Mouse (Mus musculus) CH12.LX (cell line): ENCODE measurements around the gene Casq2. TPM values are rescaled to one million over a fixed set of nuclear protein-coding genes. Genes with fewer than 3 reads are reported as not detected.

Experiments
- DNase-seq: peaks from one replicate; pipeline ENCODE4 v3.0.0-alpha.2; 2013; ENCODE audit errors: extremely low read depth
- H3K27ac ChIP-seq: 2 replicates; pipeline ENCODE4 v1.5.1; 2012; ENCODE audit warnings: low read depth, mild to moderate bottlenecking, control low read depth, moderate library complexity; ENCODE audit not compliant: insufficient read depth
- H3K27me3 ChIP-seq: replicated peaks from 2 replicates; pipeline ENCODE3; 2012; ENCODE audit warnings: inconsistent platforms
- H3K36me3 ChIP-seq, 2 experiments: replicated peaks in 1 of 2; 2 replicates each; pipeline versions ENCODE3 to v1.6.1; 2012; ENCODE audit warnings: inconsistent platforms in 1 of 2, low read length in 1 of 2, mild to moderate bottlenecking in 1 of 2, mixed read lengths in 1 of 2, moderate library complexity in 1 of 2; ENCODE audit not compliant: control insufficient read depth in 1 of 2, insufficient read depth in 1 of 2
- H3K4me1 ChIP-seq, 2 experiments: 2 replicates each; pipeline ENCODE4 v1.6.1; 2012; ENCODE audit warnings: inconsistent platforms in 1 of 2, moderate library complexity in 1 of 2; ENCODE audit not compliant: insufficient read depth in 2 of 2, control insufficient read depth in 1 of 2
- H3K4me2 ChIP-seq: 2 replicates; pipeline ENCODE4 v1.6.1; 2012; ENCODE audit warnings: low read depth, mild to moderate bottlenecking, control low read depth; ENCODE audit not compliant: poor library complexity, insufficient read depth, severe bottlenecking
- H3K4me3 ChIP-seq, 3 experiments: fragments of 150-350 bp in 1 of 3; sonication (generic) in 1 of 3; replicated peaks in 1 of 3; 2 replicates each; pipeline versions ENCODE3 to v1.5.1; 2011 to 2012; ENCODE audit warnings: low read depth in 2 of 3, low read length in 2 of 3, mild to moderate bottlenecking in 2 of 3, moderate library complexity in 2 of 3, control low read depth in 1 of 3, improper control_type of control experiment in 1 of 3, inconsistent platforms in 1 of 3, mixed read lengths in 1 of 3; ENCODE audit not compliant: poor library complexity in 1 of 3
- H3K79me2 ChIP-seq: replicated peaks from 2 replicates; pipeline ENCODE4 v1.6.1; 2012; ENCODE audit warnings: mild to moderate bottlenecking, moderate library complexity; ENCODE audit not compliant: control insufficient read depth, poor library complexity, insufficient read depth, severe bottlenecking; ENCODE audit errors: extremely low read depth
- H3K9ac ChIP-seq: 2 replicates; pipeline ENCODE4 v1.6.1; 2012; ENCODE audit warnings: low read depth, mild to moderate bottlenecking, control low read depth, moderate library complexity; ENCODE audit not compliant: insufficient read depth
- H3K9me3 ChIP-seq: replicated peaks from 2 replicates; pipeline ENCODE3; 2012; ENCODE audit warnings: low read length, inconsistent platforms, mixed read lengths
- BHLHE40 ChIP-seq: IDR thresholded peaks from 2 replicates; pipeline ENCODE4 v1.6.1; 2011; ENCODE audit warnings: mild to moderate bottlenecking, low read depth, low read length, improper control_type of control experiment
- CHD2 ChIP-seq: IDR thresholded peaks from 2 replicates; pipeline ENCODE4 v1.6.1; 2011; ENCODE audit warnings: low read length, improper control_type of control experiment
- E2F4 ChIP-seq: IDR thresholded peaks from 2 replicates; pipeline ENCODE4 v1.6.1; 2011; ENCODE audit warnings: low read depth, low read length, improper control_type of control experiment; ENCODE audit not compliant: insufficient replicate concordance
- ELF1 ChIP-seq: IDR thresholded peaks from 2 replicates; pipeline ENCODE4 v1.6.1; 2014; ENCODE audit warnings: low read depth, mild to moderate bottlenecking, inconsistent platforms, low read length, improper control_type of control experiment
- EP300 ChIP-seq: IDR thresholded peaks from 2 replicates; pipeline ENCODE4 v1.6.1; 2011; ENCODE audit warnings: low read length, improper control_type of control experiment
- JUN ChIP-seq: IDR thresholded peaks from 2 replicates; pipeline ENCODE4 v1.6.1; 2011; ENCODE audit warnings: low read depth, mild to moderate bottlenecking, low read length, improper control_type of control experiment, moderate library complexity; ENCODE audit not compliant: insufficient read depth
- JUND ChIP-seq: conservative IDR thresholded peaks from 2 replicates; pipeline ENCODE4 v1.6.1; 2011; ENCODE audit warnings: low read depth, low read length, improper control_type of control experiment
- KAT2A ChIP-seq: IDR thresholded peaks from 2 replicates; pipeline ENCODE4 v1.6.1; 2012; ENCODE audit warnings: low read length, improper control_type of control experiment, inconsistent platforms; ENCODE audit not compliant: insufficient replicate concordance
- MAX ChIP-seq: IDR thresholded peaks from 2 replicates; pipeline ENCODE4 v1.6.1; 2011; ENCODE audit warnings: low read length, improper control_type of control experiment
- MEF2A ChIP-seq: IDR thresholded peaks from 2 replicates; pipeline ENCODE4 v1.6.1; 2014; ENCODE audit warnings: low read depth, mild to moderate bottlenecking, inconsistent platforms, low read length, improper control_type of control experiment, borderline replicate concordance
- MXI1 ChIP-seq: IDR thresholded peaks from 2 replicates; pipeline ENCODE4 v1.6.1; 2011; ENCODE audit warnings: mild to moderate bottlenecking, low read depth, low read length, improper control_type of control experiment
- NELFE ChIP-seq: IDR thresholded peaks from 2 replicates; pipeline ENCODE4 v1.6.1; 2011; ENCODE audit warnings: low read depth, low read length, improper control_type of control experiment
- NRF1 ChIP-seq: IDR thresholded peaks from 2 replicates; pipeline ENCODE4 v1.6.1; 2014; ENCODE audit warnings: low read depth, mild to moderate bottlenecking, inconsistent platforms, low read length, improper control_type of control experiment, moderate library complexity
- POLR2AphosphoS2 ChIP-seq: IDR thresholded peaks from 2 replicates; pipeline ENCODE4 v1.6.1; 2011; ENCODE audit warnings: low read depth, low read length, improper control_type of control experiment
- RCOR1 ChIP-seq: conservative IDR thresholded peaks from 2 replicates; pipeline ENCODE4 v1.6.1; 2012; ENCODE audit warnings: low read depth, mild to moderate bottlenecking, inconsistent platforms, low read length, improper control_type of control experiment
- TBP ChIP-seq: conservative IDR thresholded peaks from 2 replicates; pipeline ENCODE4 v1.6.1; 2011; ENCODE audit warnings: low read depth, low read length, improper control_type of control experiment
- TCF12 ChIP-seq: IDR thresholded peaks from 2 replicates; pipeline ENCODE4 v1.6.1; 2014; ENCODE audit warnings: low read depth, mild to moderate bottlenecking, inconsistent platforms, low read length, improper control_type of control experiment
- USF1 ChIP-seq: IDR thresholded peaks from 2 replicates; pipeline ENCODE4 v1.6.1; 2014; ENCODE audit warnings: low read depth, mild to moderate bottlenecking, inconsistent platforms, low read length, improper control_type of control experiment
- ZC3H11A ChIP-seq: IDR thresholded peaks from 2 replicates; pipeline ENCODE4 v1.6.1; 2012; ENCODE audit warnings: low read depth, mild to moderate bottlenecking, inconsistent platforms, low read length, improper control_type of control experiment
- ZNF384 ChIP-seq: IDR thresholded peaks from 2 replicates; pipeline ENCODE4 v1.6.1; 2012; ENCODE audit warnings: low read depth, low read length, improper control_type of control experiment, inconsistent platforms
- dilution Hi-C: fragments of 300-500 bp; cut with MboI; formaldehyde crosslinking; loops from 2 replicates; pipeline ENCODE4 v1.14.3; 2020; ENCODE audit warnings: low sequenced_read_pairs; ENCODE audit not compliant: extremely low pct_unique_long_range_greater_than_20kb, extremely low pct_ligation_motif_present
- in situ Hi-C: fragments of 300-500 bp; cut with MboI; formaldehyde crosslinking; loops from 3 replicates; pipeline ENCODE4 v1.14.3; 2019; ENCODE audit warnings: low sequenced_read_pairs, low pct_ligation_motif_present, low pct_unique_long_range_greater_than_20kb, mixed read lengths
- polyA plus RNA-seq: library from polyadenylated mRNA; unstranded; fragments of >175 nt; gene quantifications from 2 replicates; pipeline ENCODE4 v1.2.1, GENCODE M21; 2012; ENCODE audit warnings: low read depth; ENCODE audit not compliant: insufficient read length
- total RNA-seq, 2 experiments: library from RNA; depleted of rRNA; stranded (reverse); fragments of 300-350 nt in 1 of 2; fragments of >200 nt in 1 of 2; gene quantifications; 2 replicates each; pipeline ENCODE4 v1.2.3; 2012 to 2014

The Casq2 gene
- total and polyA plus RNA-seq, 3 experiments: not detected

- no peaks in the 10 kb centered on the region for H3K79me2 ChIP-seq
- dilution Hi-C loops: no loop called here
- H3K4me3 ChIP-seq: no peak overlapping the region
- no peaks in the 10 kb centered on the region for H3K27me3 ChIP-seq
- H3K36me3 ChIP-seq: no peaks in the 10 kb centered on the region
- no peak for DNase-seq
- peaks cover 0 to 8% of the 10 kb centered on the region in 2 experiments; a peak in 1 of 4 replicates for H3K4me1 ChIP-seq
- H3K27ac ChIP-seq: no peak overlapping the region
- TF ChIP-seq CHD2 (no peak), TBP (no peak), NELFE (no peak), MEF2A (no peak), MXI1 (no peak), KAT2A (no peak), MAX (no peak), POLR2AphosphoS2 (no peak), JUND (no peak), ZC3H11A (no peak), USF1 (no peak), RCOR1 (no peak), E2F4 (no peak), EP300 (no peak), JUN (no peak), ZNF384 (no peak), TCF12 (no peak)
- no peak overlapping the region for H3K4me2 ChIP-seq
- H3K9me3 ChIP-seq: no peaks in the 10 kb centered on the region
- in situ Hi-C loops: no loop called here
- H3K9ac ChIP-seq: no peak overlapping the region
Measured at GRCm38 (mm10) chr3:102152471-102152870, 66.3 kb downstream of the Casq2 start.

- no peak overlapping the region for H3K4me2 ChIP-seq
- H3K9me3 ChIP-seq: no peaks in the 10 kb centered on the region
- H3K36me3 ChIP-seq: no peaks in the 10 kb centered on the region
- dilution Hi-C loops (no loop called here), in situ Hi-C loops (no loop called here)
- no peak overlapping the region for H3K9ac ChIP-seq
- TF ChIP-seq EP300: no peak
- TF ChIP-seq BHLHE40: no peak
- no peak for TF ChIP-seq POLR2AphosphoS2
- no peak for TF ChIP-seq USF1
- TF ChIP-seq ELF1: no peak
- no peak for TF ChIP-seq NRF1
- no peak for TF ChIP-seq TCF12
- TF ChIP-seq TBP: no peak
- TF ChIP-seq NELFE: no peak
- TF ChIP-seq E2F4: no peak
- no peak for TF ChIP-seq MXI1
- TF ChIP-seq RCOR1: no peak
- H3K4me3 ChIP-seq: no peak overlapping the region
- H3K4me1 ChIP-seq: peaks cover 0 to 8% of the 10 kb centered on the region in 2 experiments; a peak in 1 of 4 replicates
- no peaks in the 10 kb centered on the region for H3K79me2 ChIP-seq
- no peaks in the 10 kb centered on the region for H3K27me3 ChIP-seq
- no peak overlapping the region for H3K27ac ChIP-seq
- DNase-seq: no peak
Measured at GRCm38 (mm10) chr3:102152872-102153271, 66.7 kb downstream of the Casq2 start.
